Mouse (Mus musculus) liver, postnatal 0 days (tissue): ENCODE measurements at regions not wholly inside any gene's neighbourhood (a gene's known extent, or its start where the extent isn't known, plus 50 kb on each side); places are given as distances from the start of the nearest gene placed in this dataset.

Source experiments
- CTCF ChIP-seq: sonication (generic); IDR thresholded peaks from 2 replicates; pipeline ENCODE4 v1.5.1; 2016; ENCODE audit warnings: antibody characterized with exemption, low read depth
- EP300 ChIP-seq: IDR thresholded peaks from 2 replicates; pipeline ENCODE4 v1.6.1; 2016; ENCODE audit warnings: antibody characterized with exemption, low read depth, mild to moderate bottlenecking

- TF ChIP-seq CTCF (no peak), EP300 (no peak)
Measured at GRCm38 (mm10) chr9:87529908-87530307, 201.2 kb downstream of the Tbx18 start.
